Mouse (Mus musculus) heart, embryonic 12.5 days (tissue): ENCODE measurements around the gene Trpd52l3. TPM values are rescaled to one million over a fixed set of nuclear protein-coding genes. Genes with fewer than 3 reads are reported as not detected.

ENCODE experiments used
- ATAC-seq: fragments of 200-750 bp; cut with Nextera tagmentation; 2 replicates; pipeline ENCODE4 v1.8.0; 2017; ENCODE audit warnings: moderate TSS enrichment, moderate library complexity; ENCODE audit not compliant: insufficient number of reproducible peaks, low FRiP score
- H3K27ac ChIP-seq: fragments of 300-500 bp; sonication (generic); 2 replicates; pipeline ENCODE4 v1.5.1; 2016; ENCODE audit warnings: mild to moderate bottlenecking, moderate library complexity; ENCODE audit not compliant: poor library complexity, severe bottlenecking
- H3K27me3 ChIP-seq: fragments of 300-500 bp; sonication (generic); replicated peaks from 2 replicates; pipeline ENCODE4 v1.6.1; 2016; ENCODE audit warnings: mild to moderate bottlenecking, moderate library complexity
- H3K36me3 ChIP-seq: fragments of 300-500 bp; sonication (generic); 2 replicates; pipeline ENCODE4 v1.6.1; 2016; ENCODE audit warnings: mild to moderate bottlenecking, moderate library complexity
- H3K4me1 ChIP-seq: fragments of 300-500 bp; sonication (generic); replicated peaks from 2 replicates; pipeline ENCODE4 v1.6.1; 2016; ENCODE audit warnings: mild to moderate bottlenecking
- H3K4me2 ChIP-seq: fragments of 300-500 bp; sonication (generic); 2 replicates; pipeline ENCODE4 v1.6.1; 2016; ENCODE audit warnings: mild to moderate bottlenecking, moderate library complexity
- H3K4me3 ChIP-seq: fragments of 300-500 bp; sonication (generic); 2 replicates; pipeline ENCODE4 v1.5.1; 2016; ENCODE audit warnings: mild to moderate bottlenecking
- H3K9ac ChIP-seq: fragments of 300-500 bp; sonication (generic); 2 replicates; pipeline ENCODE4 v1.6.1; 2016; ENCODE audit warnings: mild to moderate bottlenecking, moderate library complexity
- H3K9me3 ChIP-seq: fragments of 300-500 bp; sonication (generic); replicated peaks from 2 replicates; pipeline ENCODE4 v1.6.1; 2016; ENCODE audit warnings: mild to moderate bottlenecking, moderate library complexity
- WGBS: fragments of 180-500 bp; shearing (Covaris S2); methylation state at CpG from one replicate; pipeline ENCODE4 v1.1.7; 2016; 5-methylcytosine and 5-hydroxymethylcytosine counted together
- polyA plus RNA-seq: library from polyadenylated mRNA; unstranded; fragments of >200 nt; fragmentation: Nextera tagmentation; extraction: Ambion mirVana; gene quantifications from 2 replicates; pipeline ENCODE4 v1.2.1, GENCODE M21; 2016

The Trpd52l3 gene
- polyA plus RNA-seq, 1 experiment from 2014 or later: not detected

- H3K9me3 ChIP-seq: no peaks in the 10 kb centered on the region
- H3K9ac ChIP-seq: peak within 1 kb of the TSS; percentile 98
- WGBS: 2% methylated on average over 74 of the region's 74 CpGs
- peak; percentile 97 for ATAC-seq
- 0 out of 2 replicates have a peak, but pooled peaks cover 3% of the 10 kb centered on the region for H3K36me3 ChIP-seq
- peak within 1 kb of the TSS; percentile 82 for H3K4me2 ChIP-seq
- peaks cover 6% of the 10 kb centered on the region; the same call in 1 of the 2 replicates for H3K27me3 ChIP-seq
- H3K4me3 ChIP-seq: peak within 1 kb of the TSS; percentile 81
- peak within 1 kb of the TSS; percentile 94 for H3K27ac ChIP-seq
- H3K4me1 ChIP-seq: peaks cover 17% of the 10 kb centered on the region
Measured at GRCm38 (mm10) chr19:30029894-30030635, 26.5 kb downstream of the Trpd52l3 start, which contains the start of gene Uhrf2. Gene Uhrf2, plus strand, starts transcription at chr19:30030513.

GRCm38 (mm10) chr19:30030636-30031467, 27.3 kb downstream of the Trpd52l3 start:
- Histone ChIP-seq H3K4me1 (peaks cover 22% of the 10 kb centered on the region), H3K27me3 (peaks cover 3% of the 10 kb centered on the region; the same call in 1 of the 2 replicates), H3K9ac (peak overlapping the region; percentile 98), H3K4me3 (peak overlapping the region; percentile 81), H3K4me2 (peak overlapping the region; percentile 82), H3K9me3 (no peaks in the 10 kb centered on the region), H3K27ac (peak overlapping the region; percentile 94), H3K36me3 (0 out of 2 replicates have a peak, but pooled peaks cover 3% of the 10 kb centered on the region)
- WGBS: under 1% methylated on average over 73 of the region's 92 CpGs
- peak; percentile 48 for ATAC-seq

- ATAC-seq: no peak
- H3K4me1 ChIP-seq: peaks cover 26% of the 10 kb centered on the region
- H3K27ac ChIP-seq: peak overlapping the region; percentile 94
- H3K9ac ChIP-seq: peak overlapping the region; percentile 98
- H3K4me2 ChIP-seq: peak overlapping the region; percentile 82
- H3K27me3 ChIP-seq: no peaks in the 10 kb centered on the region
- H3K9me3 ChIP-seq: no peaks in the 10 kb centered on the region
- H3K36me3 ChIP-seq: 0 out of 2 replicates have a peak, but pooled peaks cover 3% of the 10 kb centered on the region
- 4% methylated on average over 7 of the region's 7 CpGs for WGBS
- H3K4me3 ChIP-seq: peak overlapping the region; percentile 81
Measured at GRCm38 (mm10) chr19:30031468-30031931, 27.9 kb downstream of the Trpd52l3 start.

GRCm38 (mm10) chr19:30032206-30032605, 28.6 kb downstream of the Trpd52l3 start:
- H3K4me1 ChIP-seq: peaks cover 30% of the 10 kb centered on the region
- H3K4me3 ChIP-seq: peak overlapping the region; percentile 81
- peak overlapping the region; percentile 60 for H3K4me2 ChIP-seq
- no peak for ATAC-seq
- no peaks in the 10 kb centered on the region for H3K27me3 ChIP-seq
- 0 out of 2 replicates have a peak, but pooled peaks cover 3% of the 10 kb centered on the region for H3K36me3 ChIP-seq
- H3K9me3 ChIP-seq: no peaks in the 10 kb centered on the region
- H3K27ac ChIP-seq: no peak overlapping the region
- WGBS: 56% methylated on average over 3 of the region's 3 CpGs
- H3K9ac ChIP-seq: no peak overlapping the region

- H3K9me3 ChIP-seq: no peaks in the 10 kb centered on the region
- H3K4me3 ChIP-seq: no peak overlapping the region
- H3K4me1 ChIP-seq: peaks cover 30% of the 10 kb centered on the region
- H3K27me3 ChIP-seq: no peaks in the 10 kb centered on the region
- 45% methylated on average over 3 of the region's 3 CpGs for WGBS
- no peak overlapping the region for H3K4me2 ChIP-seq
- H3K9ac ChIP-seq: no peak overlapping the region
- no peak for ATAC-seq
- H3K27ac ChIP-seq: no peak overlapping the region
- peaks cover 9% of the 10 kb centered on the region for H3K36me3 ChIP-seq
Measured at GRCm38 (mm10) chr19:30035361-30035760, 31.8 kb downstream of the Trpd52l3 start.

GRCm38 (mm10) chr19:30043691-30044090, 40.1 kb downstream of the Trpd52l3 start:
- WGBS: 97% methylated on average over 2 of the region's 2 CpGs
- peaks cover 41% of the 10 kb centered on the region for H3K36me3 ChIP-seq
- 0 out of 2 replicates have a peak, but pooled peaks cover 2% of the 10 kb centered on the region for H3K9me3 ChIP-seq

GRCm38 (mm10) chr19:30044630-30045029, 41.0 kb downstream of the Trpd52l3 start:
- Histone ChIP-seq H3K4me3 (no peak overlapping the region), H3K9ac (no peak overlapping the region), H3K4me1 (peaks cover 8% of the 10 kb centered on the region; the same call in 1 of the 2 replicates), H3K27ac (no peak overlapping the region), H3K9me3 (0 out of 2 replicates have a peak, but pooled peaks cover 2% of the 10 kb centered on the region), H3K4me2 (no peak overlapping the region), H3K27me3 (no peaks in the 10 kb centered on the region), H3K36me3 (peaks cover 36% of the 10 kb centered on the region)
- no peak for ATAC-seq
- 98% methylated on average over 1 of the region's 1 CpGs for WGBS

More at GRCm38 (mm10) chr19:30043691-30044090, 40.1 kb downstream of the Trpd52l3 start:
- H3K4me2 ChIP-seq: no peak overlapping the region
- no peak overlapping the region for H3K27ac ChIP-seq
- ATAC-seq: no peak
- H3K4me1 ChIP-seq: peaks cover 4% of the 10 kb centered on the region; the same call in 1 of the 2 replicates
- no peak overlapping the region for H3K4me3 ChIP-seq
- no peak overlapping the region for H3K9ac ChIP-seq
- no peaks in the 10 kb centered on the region for H3K27me3 ChIP-seq

- H3K9ac ChIP-seq: no peak overlapping the region
- ATAC-seq: no peak
- no peak overlapping the region for H3K4me3 ChIP-seq
- H3K36me3 ChIP-seq: peaks cover 34% of the 10 kb centered on the region
- H3K27me3 ChIP-seq: no peaks in the 10 kb centered on the region
- 0 out of 2 replicates have a peak, but pooled peaks cover 2% of the 10 kb centered on the region for H3K9me3 ChIP-seq
- 39% methylated on average over 1 of the region's 1 CpGs for WGBS
- peaks cover 13% of the 10 kb centered on the region for H3K4me1 ChIP-seq
- H3K4me2 ChIP-seq: no peak overlapping the region
- no peak overlapping the region for H3K27ac ChIP-seq
Measured at GRCm38 (mm10) chr19:30045857-30046256, 42.3 kb downstream of the Trpd52l3 start.

GRCm38 (mm10) chr19:30050584-30050983, 47.0 kb downstream of the Trpd52l3 start:
- Histone ChIP-seq H3K4me3 (no peak overlapping the region), H3K27ac (peak overlapping the region; percentile 47; the same call in 1 of the 2 replicates)
- 55% methylated on average over 2 of the region's 2 CpGs for WGBS

GRCm38 (mm10) chr19:30051479-30051878, 47.9 kb downstream of the Trpd52l3 start:
- Histone ChIP-seq H3K9ac (no peak overlapping the region), H3K9me3 (no peaks in the 10 kb centered on the region), H3K4me2 (no peak overlapping the region), H3K4me1 (peaks cover 14% of the 10 kb centered on the region), H3K36me3 (peaks cover 20% of the 10 kb centered on the region), H3K27me3 (no peaks in the 10 kb centered on the region), H3K4me3 (no peak overlapping the region), H3K27ac (no peak overlapping the region)
- no peak for ATAC-seq
- WGBS: 55% methylated on average over 3 of the region's 3 CpGs

More at GRCm38 (mm10) chr19:30050584-30050983, 47.0 kb downstream of the Trpd52l3 start:
- no peak overlapping the region for H3K4me2 ChIP-seq
- ATAC-seq: no peak
- H3K36me3 ChIP-seq: peaks cover 21% of the 10 kb centered on the region
- H3K9ac ChIP-seq: no peak overlapping the region
- H3K4me1 ChIP-seq: peaks cover 14% of the 10 kb centered on the region
- H3K27me3 ChIP-seq: no peaks in the 10 kb centered on the region
- H3K9me3 ChIP-seq: no peaks in the 10 kb centered on the region
